Mouse (Mus musculus) liver, embryonic 13.5 days (tissue): Measurements from ENCODE around the gene Hoxb3. TPM values are rescaled to one million over a fixed set of nuclear protein-coding genes. Genes with fewer than 3 reads are reported as not detected.

ENCODE experiments used
- ATAC-seq: fragments of 200-750 bp; cut with Nextera tagmentation; 2 replicates; pipeline ENCODE4 v1.8.0; 2017; ENCODE audit warnings: low read depth, mild to moderate bottlenecking, moderate number of reproducible peaks, moderate library complexity
- DNase-seq: peaks from one replicate; pipeline ENCODE4 v3.0.0; 2022
- H3K27ac ChIP-seq: fragments of 300-500 bp; sonication (generic); 2 replicates; pipeline ENCODE4 v1.5.1; 2015; ENCODE audit warnings: moderate library complexity, mild to moderate bottlenecking, inconsistent platforms
- H3K27me3 ChIP-seq: fragments of 300-500 bp; sonication (generic); 2 replicates; pipeline ENCODE4 v1.6.1; 2015; ENCODE audit warnings: mild to moderate bottlenecking, inconsistent platforms
- H3K36me3 ChIP-seq: fragments of 300-500 bp; sonication (generic); 2 replicates; pipeline ENCODE4 v1.6.1; 2015; ENCODE audit warnings: mild to moderate bottlenecking, inconsistent platforms
- H3K4me1 ChIP-seq: fragments of 300-500 bp; sonication (generic); replicated peaks from 2 replicates; pipeline ENCODE4 v1.6.1; 2015; ENCODE audit warnings: inconsistent platforms
- H3K4me2 ChIP-seq: fragments of 300-500 bp; sonication (generic); 2 replicates; pipeline ENCODE4 v1.6.1; 2015; ENCODE audit warnings: inconsistent platforms, mild to moderate bottlenecking, moderate library complexity
- H3K4me3 ChIP-seq: fragments of 300-500 bp; sonication (generic); replicated peaks from 2 replicates; pipeline ENCODE4 v1.5.1; 2015; ENCODE audit warnings: mild to moderate bottlenecking, inconsistent platforms
- H3K9ac ChIP-seq: fragments of 300-500 bp; sonication (generic); 2 replicates; pipeline ENCODE4 v1.6.1; 2015; ENCODE audit warnings: mild to moderate bottlenecking, inconsistent platforms
- H3K9me3 ChIP-seq: fragments of 300-500 bp; sonication (generic); replicated peaks from 2 replicates; pipeline ENCODE4 v1.6.1; 2016; ENCODE audit warnings: inconsistent platforms
- WGBS: fragments of 180-500 bp; shearing (Covaris S2); methylation state at CpG from one replicate; pipeline ENCODE4 v1.1.7; 2015; ENCODE audit not compliant: insufficient replicate concordance; 5-methylcytosine and 5-hydroxymethylcytosine counted together
- microRNA counts: library from miRNA; unstranded; fragments of <30 nt; microRNA quantifications from one replicate; lab custom pipeline; 2016
- microRNA-seq: library from miRNA; unstranded; fragments of <30 nt; microRNA quantifications from one replicate; pipeline ENCODE4, GENCODE M21; 2016
- polyA plus RNA-seq: library from polyadenylated mRNA; unstranded; fragments of >200 nt; fragmentation: Nextera tagmentation; extraction: Ambion mirVana; gene quantifications from 2 replicates; pipeline ENCODE4 v1.2.1, GENCODE M21; 2015

The Hoxb3 gene
- polyA plus RNA-seq, 1 experiment from 2014 or later: 0.13 TPM

DNA sequence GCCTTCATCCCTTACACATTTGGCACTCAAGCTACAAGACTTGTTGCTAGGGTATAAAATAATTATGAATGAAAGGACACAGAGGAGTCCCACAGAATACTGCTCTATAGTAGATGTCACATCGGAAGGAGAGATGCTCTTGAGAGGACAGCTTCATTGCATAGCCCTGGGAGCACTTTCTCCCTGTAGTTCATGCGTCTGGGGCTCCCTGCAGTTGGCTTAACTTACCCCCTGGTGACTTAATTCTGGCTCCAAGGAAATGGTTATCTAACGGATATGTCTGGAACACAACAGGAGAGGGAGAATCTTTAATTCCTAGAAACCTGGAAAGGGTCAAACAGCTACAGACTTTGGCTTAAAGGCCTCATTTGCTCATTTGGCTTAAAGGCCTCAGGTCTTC lies 48.6 kb downstream of the Hoxb3 start:
- H3K4me3 ChIP-seq: no peak overlapping the region
- no peak for DNase-seq
- H3K27me3 ChIP-seq: peaks cover 89% of the 10 kb centered on the region
- no peaks in the 10 kb centered on the region for H3K9me3 ChIP-seq
- H3K4me1 ChIP-seq: no peaks in the 10 kb centered on the region
- H3K9ac ChIP-seq: no peak overlapping the region
- H3K27ac ChIP-seq: no peak overlapping the region
- WGBS: 40% methylated on average over 3 of the region's 3 CpGs
- no peak overlapping the region for H3K4me2 ChIP-seq
- H3K36me3 ChIP-seq: no peaks in the 10 kb centered on the region
- ATAC-seq: no peak

DNA sequence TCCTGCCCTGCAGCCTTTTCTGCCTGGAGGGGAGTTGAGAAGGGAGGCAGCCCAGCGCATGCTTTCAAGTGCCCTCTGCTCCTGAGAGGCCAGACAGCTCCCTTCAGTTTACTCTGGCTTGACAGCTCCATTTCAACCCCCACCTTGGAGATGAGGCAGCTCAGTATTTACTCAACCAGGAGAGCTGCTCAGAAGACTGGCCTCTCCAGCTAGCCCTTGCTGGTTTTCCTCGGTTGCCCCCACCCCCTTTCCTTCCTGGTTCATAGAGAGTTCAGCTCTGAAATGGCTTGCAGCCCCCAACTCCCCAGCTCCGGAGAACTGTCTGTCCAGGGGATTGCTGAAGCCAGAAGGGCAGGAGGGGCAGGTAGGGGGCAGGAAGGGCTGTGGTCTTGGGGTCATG lies 49.4 kb downstream of the Hoxb3 start:
- ATAC-seq: no peak
- no peaks in the 10 kb centered on the region for H3K4me1 ChIP-seq
- H3K27ac ChIP-seq: no peak overlapping the region
- no peak overlapping the region for H3K4me3 ChIP-seq
- DNase-seq: no peak
- H3K36me3 ChIP-seq: no peaks in the 10 kb centered on the region
- H3K9me3 ChIP-seq: no peaks in the 10 kb centered on the region
- H3K9ac ChIP-seq: no peak overlapping the region
- H3K27me3 ChIP-seq: peaks cover 81% of the 10 kb centered on the region
- H3K4me2 ChIP-seq: no peak overlapping the region
- WGBS: 13% methylated on average over 3 of the region's 3 CpGs

DNA sequence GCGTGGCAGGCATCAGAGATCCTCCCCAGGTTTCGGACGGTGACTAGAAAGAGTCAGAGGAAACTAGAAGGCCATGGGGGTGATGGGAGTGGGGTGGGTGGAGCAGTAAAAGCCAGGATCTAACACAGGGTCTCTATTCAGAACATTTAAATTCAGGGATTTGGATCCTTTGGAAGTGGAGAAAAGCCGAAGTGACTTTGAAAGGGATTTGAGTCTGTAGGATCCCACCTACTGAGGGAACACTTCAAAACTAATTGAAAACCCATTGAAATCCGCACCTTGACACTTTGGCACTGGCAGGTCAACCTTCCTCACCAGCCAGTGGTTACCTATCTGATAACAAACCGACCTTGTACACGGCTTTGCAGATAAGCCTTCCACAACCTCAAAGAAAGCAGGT lies 51.7 kb downstream of the Hoxb3 start:
- H3K9me3 ChIP-seq: no peaks in the 10 kb centered on the region
- H3K4me3 ChIP-seq: no peak overlapping the region
- peaks cover 65% of the 10 kb centered on the region for H3K27me3 ChIP-seq
- WGBS: 28% methylated on average over 7 of the region's 7 CpGs
- DNase-seq: no peak
- H3K4me2 ChIP-seq: no peak overlapping the region
- H3K9ac ChIP-seq: no peak overlapping the region
- no peaks in the 10 kb centered on the region for H3K4me1 ChIP-seq
- H3K27ac ChIP-seq: no peak overlapping the region
- no peaks in the 10 kb centered on the region for H3K36me3 ChIP-seq
- no peak for ATAC-seq

DNA sequence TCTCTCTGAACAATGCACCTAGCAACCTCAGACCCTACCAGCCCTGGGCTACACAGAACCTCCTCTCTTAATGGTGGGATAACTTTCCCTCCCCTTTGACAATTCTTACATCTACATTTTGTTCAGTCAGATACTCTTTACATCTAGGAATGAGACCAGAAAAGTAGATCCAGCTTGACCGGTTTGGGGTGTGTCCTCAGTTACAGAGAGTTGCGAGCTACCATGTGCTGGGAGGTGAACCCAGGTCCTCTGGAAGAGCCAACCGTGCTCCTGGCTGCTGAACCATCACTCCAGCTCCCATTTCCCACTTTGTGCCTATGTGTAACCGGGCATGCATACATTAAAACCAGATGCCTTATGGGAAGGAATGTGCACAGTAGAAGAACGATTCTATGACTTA lies 60.3 kb downstream of the Hoxb3 start:
- H3K27me3 ChIP-seq: peaks cover 27% of the 10 kb centered on the region
- no peaks in the 10 kb centered on the region for H3K9me3 ChIP-seq
- no peak overlapping the region for H3K9ac ChIP-seq
- WGBS: 51% methylated on average over 5 of the region's 5 CpGs
- H3K36me3 ChIP-seq: no peaks in the 10 kb centered on the region
- H3K4me2 ChIP-seq: no peak overlapping the region
- ATAC-seq (no peak), DNase-seq (no peak)
- no peaks in the 10 kb centered on the region for H3K4me1 ChIP-seq
- H3K4me3 ChIP-seq: no peak overlapping the region
- H3K27ac ChIP-seq: no peak overlapping the region

DNA sequence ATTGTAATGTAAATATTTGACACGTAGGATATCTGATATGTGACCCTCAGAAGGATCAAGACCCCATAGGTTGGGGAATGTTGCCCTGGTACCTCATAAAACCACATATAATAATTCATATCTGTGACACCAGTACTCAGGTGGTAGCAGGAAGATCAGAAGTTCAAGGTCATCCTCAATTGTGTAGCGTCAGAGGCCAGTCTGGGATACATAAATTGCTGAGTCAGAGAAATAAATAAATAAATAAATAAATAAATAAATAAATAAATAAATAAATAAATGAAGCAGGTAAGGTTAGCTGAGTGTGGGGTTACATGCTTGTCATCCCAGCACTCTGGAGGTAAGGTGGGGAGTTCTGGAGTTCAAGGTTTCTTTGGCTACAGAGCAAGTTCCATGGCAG lies 64.5 kb downstream of the Hoxb3 start:
- no peak overlapping the region for H3K9ac ChIP-seq
- 65% methylated on average over 2 of the region's 2 CpGs for WGBS
- no peak overlapping the region for H3K27ac ChIP-seq
- H3K4me3 ChIP-seq: no peak overlapping the region
- no peaks in the 10 kb centered on the region for H3K4me1 ChIP-seq
- H3K27me3 ChIP-seq: peaks cover 12% of the 10 kb centered on the region
- ATAC-seq (no peak), DNase-seq (no peak)
- H3K4me2 ChIP-seq: no peak overlapping the region
- no peaks in the 10 kb centered on the region for H3K36me3 ChIP-seq
- no peaks in the 10 kb centered on the region for H3K9me3 ChIP-seq

DNA sequence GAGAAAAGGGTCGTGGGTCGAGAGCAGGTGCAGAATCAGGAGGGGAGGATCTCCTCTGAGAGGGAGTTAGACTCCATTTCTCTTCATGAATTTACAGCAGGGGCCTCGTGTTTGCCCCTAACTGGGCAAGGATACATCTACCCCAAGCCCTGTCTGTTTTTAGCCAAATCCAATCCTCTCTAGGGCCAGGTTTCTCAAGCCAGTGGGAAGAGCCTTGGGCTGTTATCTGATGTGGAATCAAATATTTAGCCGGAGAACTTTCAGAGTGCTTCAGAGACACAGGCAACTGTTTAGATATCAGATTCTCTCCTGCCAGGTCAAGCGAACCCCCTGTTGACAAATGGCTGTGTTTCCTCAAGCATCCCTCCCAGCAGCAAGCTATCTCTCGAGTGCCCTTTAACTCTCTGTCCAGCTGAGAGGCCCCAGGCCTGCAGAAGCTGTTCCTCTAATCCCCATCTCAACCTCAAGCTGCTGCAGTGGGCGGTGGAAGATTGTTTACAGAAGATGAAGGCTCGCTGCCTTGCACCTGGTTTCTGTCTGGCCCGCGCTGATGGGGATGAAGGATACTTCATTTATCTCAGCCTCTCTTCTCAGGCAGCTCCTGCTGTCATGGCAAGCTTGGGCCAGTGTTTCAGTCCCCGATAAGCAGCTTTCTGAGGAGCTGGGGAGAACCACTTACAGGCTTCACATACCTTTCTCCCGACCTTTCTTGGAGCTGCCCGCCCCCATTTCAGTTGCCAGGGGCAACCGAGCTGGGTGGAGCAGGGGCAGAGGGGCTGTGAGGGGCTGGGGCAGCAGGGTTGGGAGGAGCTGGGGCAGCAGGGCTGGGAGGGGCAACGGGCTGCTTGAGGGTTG lies 73.9 kb downstream of the Hoxb3 start:
- Histone ChIP-seq H3K4me2 (no peak overlapping the region), H3K4me3 (no peak overlapping the region), H3K9ac (no peak overlapping the region), H3K36me3 (no peaks in the 10 kb centered on the region), H3K27ac (no peak overlapping the region), H3K9me3 (no peaks in the 10 kb centered on the region), H3K27me3 (peaks cover 18% of the 10 kb centered on the region), H3K4me1 (peaks cover 4% of the 10 kb centered on the region; the same call in 1 of the 2 replicates)
- DNase-seq (no peak), ATAC-seq (no peak)
- 27% methylated on average over 15 of the region's 15 CpGs for WGBS

MicroRNAs encoded within 50 kb of the gene (microRNA counts, 519-probe panel; counts per million panel counts)
- microRNA mmu-miR-10a (lab: Ali Mortazavi, UCI): 4,216 counts per million, percentile 35 among the panel's probes with 10 or more counts

Small RNA genes within 50 kb of the gene (microRNA-seq; reads per million reads assigned to microRNA genes)
- gene Mir10a: 10,045 reads per million, percentile 92 among the genes with 10 or more reads in this experiment

Other genes with a start within 250 kb of the Hoxb3 start
- gene Atp5g1, start 247.7 kb upstream of the Hoxb3 start, polyA plus RNA-seq: 578 and 628 TPM in 2 replicates
- not detected in 2 replicates for gene Calcoco2, start 211.4 kb upstream of the Hoxb3 start, polyA plus RNA-seq
- gene Ttll6, start 189.5 kb upstream of the Hoxb3 start, polyA plus RNA-seq: not detected in 2 replicates
- gene Hoxb13, start 129.0 kb upstream of the Hoxb3 start, polyA plus RNA-seq: not detected in 2 replicates
- gene Hoxb9, start 51.9 kb upstream of the Hoxb3 start, polyA plus RNA-seq: 0.06 TPM in 1 of 2 replicates, not detected in the other
- 0.06 TPM in 1 of 2 replicates, not detected in the other for gene Hoxb8, start 41.4 kb upstream of the Hoxb3 start, polyA plus RNA-seq
- 0.16 and 0.32 TPM in 2 replicates for gene Hoxb7, start 36.7 kb upstream of the Hoxb3 start, polyA plus RNA-seq
- 0.07 and 0.14 TPM in 2 replicates for gene Hoxb6, start 30.9 kb upstream of the Hoxb3 start, polyA plus RNA-seq
- gene Hoxb5, start 20.0 kb upstream of the Hoxb3 start, polyA plus RNA-seq: 0.44 and 0.58 TPM in 2 replicates
- gene Hoxb4, start 5.1 kb upstream of the Hoxb3 start, polyA plus RNA-seq: 0.16 and 0.20 TPM in 2 replicates
- gene Hoxb2, start 27.2 kb downstream of the Hoxb3 start, polyA plus RNA-seq: 1.2 and 1.7 TPM in 2 replicates
- gene Hoxb1, start 42.4 kb downstream of the Hoxb3 start, polyA plus RNA-seq: 0.05 and 0.08 TPM in 2 replicates
- 0.22 and 0.29 TPM in 2 replicates for gene Skap1, start 141.3 kb downstream of the Hoxb3 start, polyA plus RNA-seq